Mouse (Mus musculus) limb, embryonic 10.5 days (tissue): ENCODE data around the gene Sergef. TPM values are rescaled to one million over a fixed set of nuclear protein-coding genes. Genes with fewer than 3 reads are reported as not detected.

Experiments
- DNase-seq: peaks from one replicate; pipeline ENCODE4 v3.0.0-alpha.2; 2017; ENCODE audit warnings: low spot score
- H3K27ac ChIP-seq: fragments of 300-500 bp; sonication (generic); 2 replicates; pipeline ENCODE4 v1.5.1; 2016; ENCODE audit warnings: mild to moderate bottlenecking
- H3K27me3 ChIP-seq: fragments of 300-500 bp; sonication (generic); 2 replicates; pipeline ENCODE4 v1.6.1; 2016; ENCODE audit warnings: low read depth, mild to moderate bottlenecking; ENCODE audit not compliant: poor library complexity, severe bottlenecking
- H3K36me3 ChIP-seq: fragments of 300-500 bp; sonication (generic); 2 replicates; pipeline ENCODE4 v1.6.1; 2016; ENCODE audit warnings: mild to moderate bottlenecking, moderate library complexity
- H3K4me1 ChIP-seq: fragments of 300-500 bp; sonication (generic); 2 replicates; pipeline ENCODE4 v1.6.1; 2016
- H3K4me3 ChIP-seq: fragments of 300-500 bp; sonication (generic); 2 replicates; pipeline ENCODE4 v1.5.1; 2016; ENCODE audit warnings: mild to moderate bottlenecking, moderate library complexity
- H3K9me3 ChIP-seq: fragments of 300-500 bp; sonication (generic); replicated peaks from 2 replicates; pipeline ENCODE4 v1.6.1; 2016; ENCODE audit warnings: mild to moderate bottlenecking
- WGBS: fragments of 180-500 bp; shearing (Covaris S2); methylation state at CpG from one replicate; pipeline ENCODE4 v1.1.7; 2016; 5-methylcytosine and 5-hydroxymethylcytosine counted together
- polyA plus RNA-seq: library from polyadenylated mRNA; unstranded; fragments of >200 nt; fragmentation: Nextera tagmentation; extraction: Ambion mirVana; gene quantifications from 2 replicates; pipeline ENCODE4 v1.2.1, GENCODE M21; 2016

Gene Sergef
- polyA plus RNA-seq, 1 experiment from 2014 or later: 12.1 TPM

DNA sequence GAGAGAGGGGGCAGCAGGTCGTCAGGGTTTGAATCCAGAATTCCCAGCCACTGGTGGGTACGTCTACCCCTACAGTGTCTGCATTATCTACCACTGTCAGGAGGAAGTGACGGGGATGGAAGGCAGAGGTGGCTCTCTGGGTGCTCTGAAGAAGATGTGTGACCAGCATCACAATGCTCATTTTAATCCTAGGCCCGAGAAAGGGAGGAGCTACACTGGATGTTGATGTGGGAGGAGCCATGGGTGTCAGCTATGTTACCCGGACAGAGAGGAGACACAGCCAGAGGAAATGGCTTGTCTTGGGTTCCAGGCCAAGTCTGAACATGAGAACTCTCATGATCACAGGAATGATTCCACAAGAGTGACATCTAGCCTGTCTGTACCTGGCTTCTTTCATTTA is 122.4 kb downstream of the Sergef start:
- H3K27me3 ChIP-seq: no peaks in the 10 kb centered on the region
- DNase-seq: no peak
- H3K9me3 ChIP-seq: no peaks in the 10 kb centered on the region
- no peaks in the 10 kb centered on the region for H3K4me1 ChIP-seq
- 69% methylated on average over 5 of the region's 5 CpGs for WGBS
- H3K4me3 ChIP-seq: no peak overlapping the region
- no peak overlapping the region for H3K27ac ChIP-seq
- no peaks in the 10 kb centered on the region for H3K36me3 ChIP-seq

DNA sequence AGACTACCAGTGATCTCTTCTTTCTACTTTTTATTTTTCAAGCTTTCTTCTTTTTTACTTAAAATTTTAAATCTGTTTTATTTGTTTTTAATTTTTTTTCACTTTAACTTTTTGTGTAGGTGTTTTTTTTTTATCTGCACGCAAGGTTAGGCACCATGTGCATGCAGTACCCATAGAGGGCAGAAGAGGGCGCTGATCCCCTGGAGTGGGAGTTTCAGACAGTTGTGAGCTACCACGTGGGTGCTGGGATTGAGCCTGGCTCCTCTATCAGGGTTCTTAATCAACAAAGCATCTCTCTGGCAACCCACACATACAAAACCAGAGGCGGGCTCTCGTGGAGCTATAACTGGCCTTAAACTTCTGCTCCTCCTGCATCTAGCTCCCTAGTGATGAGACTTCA is 123.6 kb downstream of the Sergef start:
- H3K9me3 ChIP-seq: no peaks in the 10 kb centered on the region
- peaks cover 1% of the 10 kb centered on the region; the same call in 1 of the 2 replicates for H3K4me1 ChIP-seq
- no peaks in the 10 kb centered on the region for H3K36me3 ChIP-seq
- no peak for DNase-seq
- WGBS: 72% methylated on average over 5 of the region's 5 CpGs
- no peak overlapping the region for H3K4me3 ChIP-seq
- H3K27me3 ChIP-seq: no peaks in the 10 kb centered on the region
- no peak overlapping the region for H3K27ac ChIP-seq

- no peak for DNase-seq
- H3K4me1 ChIP-seq: peaks cover 6% of the 10 kb centered on the region
- H3K27ac ChIP-seq: no peak overlapping the region
- 93% methylated on average over 8 of the region's 8 CpGs for WGBS
- no peak overlapping the region for H3K4me3 ChIP-seq
- no peaks in the 10 kb centered on the region for H3K27me3 ChIP-seq
- H3K9me3 ChIP-seq: no peaks in the 10 kb centered on the region
- no peaks in the 10 kb centered on the region for H3K36me3 ChIP-seq
Observed at GRCm38 (mm10) chr7:46514981-46515380, 124.6 kb downstream of the Sergef start.

DNA sequence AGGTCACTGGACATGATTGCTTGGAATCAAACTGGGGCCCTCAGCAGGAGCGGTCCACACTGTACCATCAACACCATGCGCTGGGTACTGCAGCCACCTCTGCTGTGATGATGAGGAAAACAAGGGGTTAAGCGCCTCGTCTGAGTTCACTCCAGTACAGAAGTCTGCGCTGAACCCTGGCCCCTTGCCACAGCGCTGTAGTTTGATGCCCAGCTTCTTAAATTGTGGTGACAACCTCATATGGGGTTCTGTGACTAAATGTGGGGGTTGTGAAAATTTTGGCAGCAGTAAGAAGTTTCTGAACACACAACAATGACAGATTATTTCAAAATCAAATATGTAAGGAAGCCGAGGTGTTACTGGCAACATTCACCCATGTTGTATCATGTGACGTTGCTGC is 126.0 kb downstream of the Sergef start:
- no peak overlapping the region for H3K4me3 ChIP-seq
- 89% methylated on average over 8 of the region's 8 CpGs for WGBS
- no peak for DNase-seq
- H3K36me3 ChIP-seq: no peaks in the 10 kb centered on the region
- no peaks in the 10 kb centered on the region for H3K27me3 ChIP-seq
- H3K9me3 ChIP-seq: no peaks in the 10 kb centered on the region
- H3K4me1 ChIP-seq: peaks cover 19% of the 10 kb centered on the region
- H3K27ac ChIP-seq: no peak overlapping the region

GRCm38 (mm10) chr7:46512792-46513191 is 126.8 kb downstream of the Sergef start:
- H3K9me3 ChIP-seq: no peaks in the 10 kb centered on the region
- WGBS: 62% methylated on average over 5 of the region's 5 CpGs
- DNase-seq: no peak
- peaks cover 19% of the 10 kb centered on the region for H3K4me1 ChIP-seq
- H3K27ac ChIP-seq: no peak overlapping the region
- H3K36me3 ChIP-seq: no peaks in the 10 kb centered on the region
- H3K4me3 ChIP-seq: no peak overlapping the region
- H3K27me3 ChIP-seq: no peaks in the 10 kb centered on the region

GRCm38 (mm10) chr7:46510806-46511205 is 128.8 kb downstream of the Sergef start:
- H3K9me3 ChIP-seq: no peaks in the 10 kb centered on the region
- H3K4me1 ChIP-seq: peaks cover 19% of the 10 kb centered on the region
- 67% methylated on average over 2 of the region's 2 CpGs for WGBS
- no peaks in the 10 kb centered on the region for H3K27me3 ChIP-seq
- DNase-seq: no peak
- H3K27ac ChIP-seq: no peak overlapping the region
- H3K36me3 ChIP-seq: no peaks in the 10 kb centered on the region
- H3K4me3 ChIP-seq: no peak overlapping the region

GRCm38 (mm10) chr7:46509391-46510310 is 130.0 kb downstream of the Sergef start:
- Histone ChIP-seq H3K4me3 (no peak overlapping the region), H3K4me1 (peaks cover 19% of the 10 kb centered on the region), H3K36me3 (no peaks in the 10 kb centered on the region), H3K27ac (no peak overlapping the region), H3K9me3 (no peaks in the 10 kb centered on the region), H3K27me3 (no peaks in the 10 kb centered on the region)
- DNase-seq: no peak
- WGBS: 59% methylated on average over 24 of the region's 24 CpGs

DNA sequence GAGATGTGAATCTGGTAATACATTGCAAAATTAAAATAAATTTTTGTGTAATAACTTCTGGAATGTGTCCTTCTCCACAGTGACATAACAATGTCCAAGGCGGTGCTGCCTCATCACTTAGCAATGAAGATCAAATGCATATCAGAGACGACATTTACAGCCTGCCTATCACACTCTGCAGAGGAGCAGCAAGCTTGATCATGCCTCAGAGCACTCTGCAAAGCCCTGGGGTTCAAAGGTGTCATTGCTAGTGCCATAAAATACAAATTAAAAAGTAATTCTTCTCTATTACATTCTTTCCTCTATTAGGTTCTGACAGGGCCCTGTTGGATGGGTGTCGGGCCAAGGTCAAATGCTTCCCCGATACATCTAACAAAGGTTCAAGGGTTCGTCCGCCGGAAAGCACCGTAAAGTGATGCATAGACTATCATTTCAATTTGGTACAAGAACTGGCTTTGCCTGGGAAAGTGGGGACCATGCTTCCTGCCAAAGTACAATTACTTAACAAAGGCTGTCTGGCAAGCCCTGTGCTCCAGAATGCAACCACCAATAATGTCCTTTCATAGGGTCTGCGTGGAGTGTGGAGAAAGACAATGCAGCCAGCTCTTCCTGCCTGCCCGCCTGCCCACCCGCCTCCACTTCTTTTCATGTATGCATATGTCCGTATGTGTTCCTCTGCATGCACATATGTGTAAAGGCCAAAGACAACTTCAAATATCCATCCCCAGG is 130.9 kb downstream of the Sergef start:
- Histone ChIP-seq H3K4me3 (no peak overlapping the region), H3K27ac (no peak overlapping the region), H3K36me3 (no peaks in the 10 kb centered on the region), H3K9me3 (no peaks in the 10 kb centered on the region), H3K4me1 (peaks cover 23% of the 10 kb centered on the region), H3K27me3 (no peaks in the 10 kb centered on the region)
- WGBS: 49% methylated on average over 12 of the region's 12 CpGs
- DNase-seq: no peak

- H3K9me3 ChIP-seq: no peaks in the 10 kb centered on the region
- H3K27me3 ChIP-seq: no peaks in the 10 kb centered on the region
- no peaks in the 10 kb centered on the region for H3K36me3 ChIP-seq
- H3K4me3 ChIP-seq: no peak overlapping the region
- H3K27ac ChIP-seq: no peak overlapping the region
- peaks cover 10% of the 10 kb centered on the region; the same call in 1 of the 2 replicates for H3K4me1 ChIP-seq
- DNase-seq: no peak
- WGBS: 45% methylated on average over 4 of the region's 4 CpGs
Observed at GRCm38 (mm10) chr7:46504157-46504556, 135.4 kb downstream of the Sergef start.

GRCm38 (mm10) chr7:46502650-46503049 is 137.0 kb downstream of the Sergef start:
- Histone ChIP-seq H3K4me3 (no peak overlapping the region), H3K9me3 (no peaks in the 10 kb centered on the region), H3K4me1 (peaks cover 6% of the 10 kb centered on the region; the same call in 1 of the 2 replicates), H3K27ac (no peak overlapping the region), H3K27me3 (no peaks in the 10 kb centered on the region), H3K36me3 (no peaks in the 10 kb centered on the region)
- no peak for DNase-seq
- WGBS: 93% methylated on average over 13 of the region's 13 CpGs

DNA sequence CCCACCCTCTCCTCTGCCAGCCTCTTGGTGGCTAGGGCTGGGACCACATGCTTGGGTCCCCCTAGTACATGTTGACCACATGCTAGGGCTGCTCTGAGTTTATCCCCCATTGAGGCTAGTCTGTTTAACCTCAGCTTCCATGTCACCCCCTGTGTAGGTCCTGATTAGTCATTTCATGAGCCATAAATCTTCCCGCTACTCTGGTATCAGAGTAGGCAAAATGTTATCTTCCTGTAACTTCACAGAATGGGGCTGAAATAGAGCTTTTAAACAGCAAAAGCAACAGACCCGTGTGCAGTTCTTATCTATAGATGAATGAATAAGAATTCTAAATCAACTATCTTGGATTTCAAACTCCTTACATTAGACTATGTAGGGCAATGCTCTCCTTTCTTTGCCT is 138.1 kb downstream of the Sergef start:
- Histone ChIP-seq H3K9me3 (no peaks in the 10 kb centered on the region), H3K4me1 (peaks cover 6% of the 10 kb centered on the region; the same call in 1 of the 2 replicates), H3K4me3 (no peak overlapping the region), H3K27me3 (no peaks in the 10 kb centered on the region), H3K27ac (no peak overlapping the region), H3K36me3 (no peaks in the 10 kb centered on the region)
- no peak for DNase-seq
- WGBS: 86% methylated on average over 2 of the region's 2 CpGs

GRCm38 (mm10) chr7:46499561-46499960 is 140.0 kb downstream of the Sergef start:
- no peak overlapping the region for H3K27ac ChIP-seq
- no peaks in the 10 kb centered on the region for H3K27me3 ChIP-seq

DNA sequence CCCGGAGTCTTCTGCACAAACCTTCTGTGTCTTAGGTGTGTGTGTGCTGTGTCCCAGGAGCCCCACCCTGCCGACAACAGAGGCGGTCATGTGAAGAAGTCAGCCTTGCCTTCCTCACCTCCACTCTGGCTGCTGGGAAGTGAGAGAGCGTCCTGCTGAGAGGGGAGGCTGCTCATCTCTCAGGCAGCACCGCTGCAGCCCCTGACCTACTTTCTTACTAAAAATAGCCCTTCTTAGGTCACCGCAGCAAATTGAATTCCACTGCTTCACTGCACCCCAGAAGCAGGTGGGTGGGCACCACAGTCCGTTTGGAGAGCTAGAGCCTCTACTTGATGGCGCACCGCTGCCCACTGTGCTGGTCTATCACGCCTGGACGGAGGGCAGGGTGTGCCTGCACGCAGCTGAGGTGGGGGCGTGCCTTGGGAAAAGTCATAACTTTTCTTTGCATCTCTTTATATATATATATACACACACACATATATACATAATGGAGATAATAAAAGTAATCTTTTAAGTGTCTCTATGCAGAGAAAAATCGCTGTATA is 147.4 kb downstream of the Sergef start:
- Histone ChIP-seq H3K4me1 (0 out of 2 replicates have a peak, but pooled peaks cover 4% of the 10 kb centered on the region), H3K4me3 (no peak overlapping the region), H3K36me3 (no peaks in the 10 kb centered on the region), H3K27me3 (no peaks in the 10 kb centered on the region), H3K27ac (no peak overlapping the region), H3K9me3 (no peaks in the 10 kb centered on the region)
- DNase-seq: no peak
- 71% methylated on average over 14 of the region's 14 CpGs for WGBS

More at GRCm38 (mm10) chr7:46499561-46499960, 140.0 kb downstream of the Sergef start:
- Histone ChIP-seq H3K4me1 (peaks cover 9% of the 10 kb centered on the region; the same call in 1 of the 2 replicates), H3K9me3 (no peaks in the 10 kb centered on the region), H3K36me3 (no peaks in the 10 kb centered on the region), H3K4me3 (no peak overlapping the region)
- WGBS: 87% methylated on average over 4 of the region's 4 CpGs
- DNase-seq: no peak
